Mouse (Mus musculus) induced T-regulatory cell, adult 2 months (primary cell): ENCODE measurements around the gene Lag3.

Experiments
- DNase-seq: peaks from one replicate; pipeline ENCODE4 v3.0.0-alpha.2; 2012; ENCODE audit warnings: low read depth

Gene Lag3

DNA sequence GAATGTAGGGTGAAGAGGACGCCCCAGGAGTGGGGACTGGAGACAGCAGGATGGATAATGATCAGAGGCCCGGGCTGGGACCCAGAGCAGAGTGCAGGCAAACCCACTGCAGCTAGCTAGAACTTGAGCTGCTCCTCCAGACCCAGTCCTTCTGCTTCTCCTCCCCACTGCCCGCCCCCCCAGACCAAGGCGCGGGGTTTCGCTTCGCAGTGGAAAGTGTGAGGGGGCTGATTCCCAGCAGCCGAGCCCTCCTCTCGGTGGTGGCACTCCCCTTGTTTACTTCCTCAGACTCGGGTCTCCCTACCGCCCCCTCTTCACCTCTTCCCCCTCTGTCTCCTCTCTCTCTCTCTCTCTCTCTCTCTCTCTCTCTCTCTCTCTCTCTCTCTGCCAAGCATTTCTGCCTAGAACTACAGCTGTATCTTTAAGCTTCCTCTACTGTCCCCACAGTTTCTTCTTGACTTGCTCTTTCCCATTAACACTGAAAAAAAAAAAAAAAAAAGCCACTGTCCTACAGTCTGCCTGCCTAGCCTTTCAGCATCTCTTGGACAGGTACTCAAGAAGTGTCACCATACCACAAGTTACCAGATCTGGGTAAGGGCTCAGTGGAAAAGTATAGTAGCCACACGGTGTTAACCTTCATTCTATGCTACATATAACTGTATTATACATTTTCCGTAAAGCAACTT lies at the start of gene Lag3:
Gene Lag3, minus strand, starts transcription at position 173 of the 686 bp plus-strand sequence.
- peak; percentile 73 for DNase-seq

DNA sequence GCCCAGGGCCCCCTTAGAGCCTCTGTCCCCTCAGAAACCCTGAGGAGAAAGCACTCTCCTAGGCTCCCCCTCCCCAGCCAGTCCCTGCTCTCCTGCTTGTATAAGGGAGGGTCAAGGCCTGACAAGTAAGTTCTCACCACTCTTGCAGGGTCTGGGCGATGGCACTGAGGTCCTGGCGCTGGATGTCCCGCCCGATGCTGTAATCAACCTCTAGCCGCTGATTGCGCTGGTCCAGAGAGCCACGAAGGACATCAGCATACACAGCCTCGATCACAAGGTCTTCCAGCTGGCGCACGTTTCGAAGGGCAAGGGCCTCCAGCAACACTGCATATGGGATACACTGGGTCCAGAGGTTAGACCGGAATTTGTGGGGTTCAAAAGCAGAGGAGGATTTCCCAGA lies 49.5 kb upstream of the Lag3 start:
- no peak for DNase-seq

DNA sequence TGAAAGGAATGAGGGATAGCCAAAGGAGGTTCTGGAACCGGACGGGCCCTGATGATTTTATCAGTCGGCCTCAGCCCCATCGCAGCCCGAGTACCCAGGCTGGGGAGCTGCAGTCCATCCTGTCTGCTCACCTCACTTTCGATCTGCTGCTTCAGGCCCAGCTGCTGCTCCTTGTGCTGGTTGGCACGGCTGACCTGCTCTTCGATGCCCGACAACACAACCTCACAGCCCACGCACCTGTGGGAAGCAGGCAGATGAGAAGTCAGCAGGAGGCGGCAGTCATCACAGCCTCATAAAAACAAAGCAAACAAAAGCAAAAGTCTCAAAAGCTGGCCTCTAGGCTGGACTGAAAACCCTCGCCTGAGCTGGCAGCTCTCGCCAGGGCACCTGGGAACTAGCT lies 48.5 kb upstream of the Lag3 start:
- DNase-seq, result no peak

DNA sequence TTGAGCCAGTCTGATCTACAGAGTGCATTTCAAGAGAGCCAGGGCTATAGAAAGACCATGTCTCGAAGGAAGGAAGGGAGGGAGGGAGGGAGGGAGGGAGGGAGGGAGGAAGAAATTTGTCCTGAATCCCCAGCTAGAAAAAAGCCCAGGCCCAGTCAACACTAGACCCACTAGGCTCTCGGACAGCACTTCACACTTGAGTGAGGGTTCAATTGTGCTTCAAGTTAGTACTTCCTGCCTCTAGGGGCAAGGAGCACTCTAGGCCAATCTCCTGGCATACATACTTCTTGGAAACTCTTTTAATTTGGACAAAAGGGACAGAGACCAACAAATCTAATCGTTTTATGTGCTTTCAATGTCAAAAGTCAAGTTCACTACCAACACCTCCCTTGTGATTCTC lies 46.6 kb upstream of the Lag3 start:
- DNase-seq, result no peak

DNA sequence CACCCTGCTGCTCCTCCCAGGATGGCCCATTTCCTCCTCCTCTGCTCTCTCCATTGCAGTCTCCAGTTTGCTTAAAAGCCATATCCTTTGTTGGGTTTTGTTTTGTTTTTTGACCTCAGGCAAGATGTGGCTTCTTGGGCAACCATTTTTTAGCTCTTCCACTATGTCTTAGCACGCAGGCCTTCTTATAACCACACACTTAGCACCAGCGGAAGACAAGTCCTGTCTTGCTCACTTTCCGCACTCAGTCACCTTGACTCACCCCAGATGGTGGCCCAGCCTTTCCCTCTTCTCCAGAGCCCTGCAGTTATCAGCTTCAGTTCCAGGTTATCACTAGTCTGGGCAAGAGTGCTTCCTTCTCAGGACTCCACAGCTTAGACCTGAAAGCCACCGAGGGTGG lies 43.7 kb upstream of the Lag3 start:
- DNase-seq, result no peak

DNA sequence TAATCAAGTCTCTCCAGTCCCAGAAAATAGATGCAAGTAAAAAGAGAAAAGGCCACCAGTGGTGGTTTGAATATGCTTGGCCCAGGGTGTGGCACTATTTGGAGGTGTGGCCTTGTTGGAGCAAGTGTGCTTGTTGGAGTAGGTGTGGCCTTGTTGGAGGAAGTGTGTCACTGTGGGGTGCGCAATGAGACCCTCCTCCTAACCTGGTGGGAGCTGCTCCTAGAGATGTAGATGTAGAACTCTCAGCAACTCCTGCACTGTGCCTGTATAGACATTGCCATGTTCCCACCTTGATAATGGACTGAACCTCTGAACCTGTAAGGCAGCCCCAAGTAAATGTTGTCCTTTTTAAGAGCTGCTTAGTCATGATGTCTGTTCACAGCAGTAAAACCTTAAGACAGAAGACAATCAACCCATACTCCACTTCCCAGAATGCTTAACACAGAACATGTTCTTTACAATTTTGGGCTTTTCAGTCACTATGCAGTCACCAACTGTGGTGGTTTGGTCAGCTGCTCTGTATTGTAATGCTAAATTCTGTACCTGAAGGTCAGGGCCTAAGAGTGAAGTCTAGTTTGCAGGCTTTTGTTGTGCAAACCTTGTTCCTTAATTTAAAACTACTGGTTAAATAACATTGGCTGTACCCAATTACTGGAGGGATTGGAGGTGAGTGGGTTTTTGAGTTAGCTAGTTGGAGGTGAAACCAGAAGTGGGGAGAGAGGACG lies 42.6 kb upstream of the Lag3 start:
- DNase-seq, result no peak

DNA sequence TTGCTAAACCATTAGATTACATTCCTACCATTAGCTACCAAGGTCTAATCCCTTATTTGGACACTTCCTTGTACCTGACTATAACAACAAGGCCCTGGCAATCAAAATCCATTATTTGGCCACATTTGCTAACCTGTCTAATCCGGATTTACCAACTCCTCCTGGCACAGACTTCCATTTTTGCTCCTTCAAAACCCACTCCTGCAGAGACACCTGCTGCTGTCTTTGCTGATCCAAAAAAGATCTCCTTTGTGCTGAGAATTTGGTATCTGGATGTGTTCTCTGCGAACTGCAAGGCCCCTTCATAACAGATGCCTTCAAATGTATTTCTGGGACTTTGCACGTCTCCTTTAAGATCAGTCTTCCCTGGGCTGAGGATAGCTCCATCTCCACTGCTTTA lies 32.0 kb upstream of the Lag3 start:
- no peak for DNase-seq

DNA sequence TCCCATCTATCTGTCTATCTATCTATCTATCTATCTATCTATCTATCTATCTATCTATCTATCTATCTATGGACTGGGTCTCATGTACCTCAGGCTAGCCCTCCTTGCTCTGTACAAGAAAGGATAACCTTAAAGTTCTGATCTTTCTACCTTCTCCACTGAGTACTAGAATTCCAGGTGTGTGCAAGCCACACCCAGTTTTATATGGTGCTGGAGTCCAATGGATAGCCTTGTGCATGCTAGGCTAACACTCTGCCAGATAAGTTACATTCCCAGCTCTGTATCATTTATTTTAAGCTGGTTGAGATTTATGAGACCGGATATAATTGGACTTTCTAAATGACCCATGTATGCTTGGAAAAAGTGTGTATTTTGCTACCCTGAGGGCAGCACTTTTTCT lies 30.2 kb upstream of the Lag3 start:
- DNase-seq, result no peak

DNA sequence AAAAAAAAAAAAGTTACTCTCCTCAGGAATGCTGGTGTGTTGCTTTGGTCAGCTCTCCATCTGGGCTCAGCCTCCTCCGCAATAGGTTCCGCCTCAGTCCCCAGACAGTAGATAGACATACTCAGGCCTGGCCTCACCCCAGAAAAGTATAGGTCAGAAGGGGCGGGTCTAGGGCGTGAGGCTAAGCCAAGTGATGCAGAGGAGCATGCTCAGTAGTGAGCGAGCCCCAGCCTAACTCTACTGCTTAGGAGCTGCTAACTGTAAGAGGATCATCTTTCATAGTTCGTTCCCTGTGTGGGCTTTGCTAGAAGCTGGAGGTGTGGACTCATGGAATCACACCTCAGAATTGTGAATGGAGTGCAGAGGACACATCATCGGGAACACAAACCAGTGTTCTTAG lies 27.0 kb upstream of the Lag3 start:
- no peak for DNase-seq

DNA sequence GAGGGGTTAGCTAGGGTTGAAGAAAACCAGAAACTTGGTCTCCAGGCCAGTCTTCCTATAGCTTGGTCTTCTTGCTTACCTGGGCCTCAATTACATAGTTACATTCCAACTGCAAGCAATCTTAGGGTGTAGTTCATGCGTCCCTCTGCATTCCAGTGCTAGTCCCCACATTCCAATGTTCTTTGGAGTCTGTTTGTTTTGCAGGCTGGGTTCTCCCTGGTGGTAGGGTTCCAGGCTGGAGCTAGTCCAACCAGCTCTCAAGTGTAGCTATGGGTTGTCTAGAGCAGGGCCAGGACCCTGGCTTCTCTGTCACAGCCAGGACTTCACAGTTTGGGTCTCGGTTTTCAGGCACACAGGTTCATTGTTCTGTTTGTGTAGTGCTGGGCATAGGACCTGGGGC lies 26.0 kb upstream of the Lag3 start:
- no peak for DNase-seq

DNA sequence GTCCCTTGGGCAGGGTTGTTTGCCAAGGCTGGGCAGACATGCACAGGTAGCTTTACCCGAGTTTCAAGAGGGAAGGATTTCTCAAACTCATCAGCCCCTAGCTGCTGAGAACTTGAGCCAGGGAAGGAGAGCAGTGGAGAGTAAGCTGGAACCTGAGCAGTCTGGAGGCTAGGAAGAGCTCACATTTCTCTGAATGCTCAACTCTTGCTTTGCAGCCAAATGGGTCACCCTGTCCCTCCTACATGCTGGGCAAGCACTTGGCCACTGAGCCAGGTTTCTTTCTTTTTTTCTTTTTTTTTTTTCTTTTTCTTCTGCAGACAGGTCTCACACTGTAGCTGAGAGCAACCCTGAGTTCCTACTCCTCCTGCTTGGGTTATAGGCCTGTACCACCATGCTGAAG lies 25.2 kb upstream of the Lag3 start:
- DNase-seq, result no peak

DNA sequence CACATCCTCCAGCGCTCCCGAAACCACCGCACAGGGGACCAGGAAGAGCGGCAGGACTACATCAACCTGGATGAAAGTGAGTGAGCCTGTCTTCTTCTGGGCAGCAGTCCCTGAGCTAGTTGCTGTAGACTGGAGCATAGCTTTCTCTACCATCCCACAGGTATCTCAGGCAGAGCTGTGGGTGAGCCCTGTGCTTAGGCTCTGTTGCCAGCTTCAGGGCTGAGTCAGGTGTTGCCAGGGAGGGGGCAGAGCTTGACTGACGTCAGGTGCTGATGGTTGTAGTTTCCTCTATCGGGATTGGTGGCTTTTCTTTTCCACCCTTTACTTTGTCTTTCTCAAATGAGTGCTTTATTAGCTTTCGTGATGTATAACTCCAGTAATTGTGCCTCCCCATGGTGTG lies 23.2 kb upstream of the Lag3 start:
- DNase-seq, result no peak

DNA sequence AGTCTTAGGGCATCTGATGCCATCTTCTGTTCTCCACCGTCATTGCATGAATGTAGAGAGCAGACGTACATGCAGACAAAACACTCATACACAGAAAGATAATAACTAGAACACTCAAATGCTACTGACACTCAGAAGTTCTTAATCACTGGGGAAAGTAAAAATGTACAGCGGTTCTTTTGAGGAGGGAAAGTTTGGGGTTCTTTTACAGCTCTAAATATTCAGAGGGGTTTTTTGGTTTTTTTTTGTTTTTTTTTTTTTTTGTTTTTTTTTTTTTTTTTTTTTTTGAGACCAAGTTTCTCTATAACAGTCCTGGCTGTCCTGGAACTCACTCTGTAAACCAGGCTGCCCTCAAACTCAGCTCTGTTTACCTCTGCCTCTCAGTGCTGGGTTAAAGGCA lies 21.6 kb upstream of the Lag3 start:
- DNase-seq, result peak; percentile 38

DNA sequence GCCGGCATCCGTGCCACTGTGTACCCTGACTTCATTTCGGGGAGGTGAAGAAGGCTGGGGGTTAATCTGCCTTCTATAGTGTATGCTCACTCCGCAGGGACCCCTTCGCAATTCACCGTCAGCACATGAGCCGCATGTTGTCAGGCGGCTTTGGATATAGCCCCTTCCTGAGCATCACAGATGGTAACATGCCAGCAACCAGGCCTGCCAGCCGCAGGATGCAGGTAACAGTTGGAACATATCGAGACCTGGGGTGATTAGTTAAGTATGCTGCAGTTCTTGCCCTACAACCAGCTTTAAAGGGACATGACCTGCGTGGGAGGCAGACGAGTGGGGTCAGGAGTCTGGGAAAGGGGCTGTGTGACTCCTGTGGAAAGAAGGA lies 20.8 kb upstream of the Lag3 start:
- no peak for DNase-seq

DNA sequence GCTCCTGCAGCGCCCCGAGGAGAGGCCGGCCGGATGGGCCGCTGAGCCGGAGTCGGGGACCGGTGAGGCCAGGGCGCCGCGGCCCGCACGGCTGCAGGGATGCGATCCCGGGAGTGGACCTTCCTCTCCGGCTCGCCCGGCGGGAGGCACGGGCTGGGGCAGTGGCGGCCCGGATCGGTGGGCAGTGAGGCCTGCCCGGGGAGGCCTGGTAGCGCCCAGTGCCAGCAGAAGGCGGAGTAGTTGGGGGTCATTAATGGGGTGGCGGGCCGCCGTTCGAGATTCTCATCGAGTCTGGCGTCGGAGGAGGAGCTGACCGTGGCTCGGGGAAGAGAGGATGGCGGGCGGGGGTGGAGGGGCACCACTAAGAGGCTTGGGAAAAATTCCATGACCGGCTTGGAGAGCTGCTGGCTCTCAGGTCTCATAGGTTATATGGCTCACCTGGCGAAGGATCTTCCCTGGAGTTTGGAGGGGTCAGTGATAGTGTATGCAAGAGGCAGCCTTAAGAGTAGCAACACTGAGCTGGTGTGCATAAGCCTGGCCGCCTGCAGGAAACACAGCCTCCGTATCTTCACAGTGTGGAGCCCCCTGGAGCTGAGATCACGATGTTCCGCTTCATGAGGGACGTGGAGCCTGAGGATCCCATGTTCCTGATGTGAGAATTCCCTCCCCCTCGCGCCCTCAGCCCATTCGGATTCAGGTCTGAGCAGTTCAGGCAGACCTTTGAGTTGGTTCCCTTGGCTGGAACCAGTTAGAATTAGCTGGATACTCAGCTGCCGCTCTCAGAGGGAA lies 20.2 kb upstream of the Lag3 start:
- peak; percentile 60 for DNase-seq

DNA sequence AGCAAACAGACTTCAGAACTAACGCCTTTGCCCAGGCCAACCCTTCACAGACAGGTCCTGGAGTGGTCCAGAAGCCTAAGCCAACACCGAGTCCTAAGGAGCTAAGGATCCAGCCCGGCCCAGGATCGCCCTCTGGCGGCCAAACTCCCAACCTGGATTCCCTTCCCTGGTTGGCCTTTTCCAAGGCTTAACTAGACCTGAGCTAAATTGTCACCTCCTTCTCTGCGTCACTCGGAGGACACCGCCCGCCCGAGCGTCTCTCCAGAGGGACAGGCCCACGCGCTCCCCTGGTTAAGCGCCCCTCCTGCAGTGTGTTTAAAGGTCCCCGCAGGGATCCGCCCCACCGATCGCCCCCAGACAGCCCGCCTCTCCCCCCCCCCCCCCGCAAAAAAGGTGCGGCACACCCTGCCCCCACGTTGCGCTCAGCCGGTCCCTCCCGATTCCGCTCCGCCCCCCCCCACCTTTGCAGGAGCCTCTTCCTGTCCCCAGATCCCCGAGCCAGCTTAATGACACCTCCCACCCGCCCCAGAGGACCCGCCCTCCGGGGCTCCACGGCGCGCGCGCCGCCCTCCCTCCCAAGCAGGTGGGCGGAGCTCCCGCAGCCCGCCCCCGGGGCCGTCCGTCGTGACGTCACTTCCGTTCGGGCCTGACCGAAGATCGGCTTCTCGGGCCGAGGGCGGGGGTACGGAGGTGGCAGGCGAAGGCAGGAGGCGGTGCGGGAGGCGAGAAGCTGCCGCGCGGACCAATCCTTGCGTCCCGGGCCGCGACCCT lies 19.4 kb upstream of the Lag3 start, which contains the start of gene Mlf2:
Gene Mlf2, plus strand, starts transcription at position 633 of the 771 bp plus-strand sequence.
- DNase-seq, result peak; percentile 99

DNA sequence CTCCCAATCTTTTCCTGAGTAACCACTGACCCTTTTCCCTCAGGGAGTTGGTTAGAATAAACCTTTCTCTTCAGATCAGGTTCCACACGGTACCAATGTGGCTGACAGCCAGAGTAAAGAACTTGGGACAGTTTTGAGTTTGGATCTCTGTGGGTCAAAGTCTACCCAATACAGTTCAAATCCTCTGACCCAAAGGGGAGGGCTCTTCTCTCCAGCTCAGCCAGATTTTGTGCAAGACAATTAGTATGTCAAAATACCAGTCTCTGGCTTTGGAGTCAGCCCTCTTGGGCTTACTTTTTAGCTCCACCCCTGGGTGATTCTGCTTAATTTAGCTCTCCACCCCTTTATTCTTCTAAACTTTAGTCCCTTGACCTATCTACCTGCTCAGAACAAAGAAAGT lies 18.7 kb upstream of the Lag3 start:
- DNase-seq, result no peak

DNA sequence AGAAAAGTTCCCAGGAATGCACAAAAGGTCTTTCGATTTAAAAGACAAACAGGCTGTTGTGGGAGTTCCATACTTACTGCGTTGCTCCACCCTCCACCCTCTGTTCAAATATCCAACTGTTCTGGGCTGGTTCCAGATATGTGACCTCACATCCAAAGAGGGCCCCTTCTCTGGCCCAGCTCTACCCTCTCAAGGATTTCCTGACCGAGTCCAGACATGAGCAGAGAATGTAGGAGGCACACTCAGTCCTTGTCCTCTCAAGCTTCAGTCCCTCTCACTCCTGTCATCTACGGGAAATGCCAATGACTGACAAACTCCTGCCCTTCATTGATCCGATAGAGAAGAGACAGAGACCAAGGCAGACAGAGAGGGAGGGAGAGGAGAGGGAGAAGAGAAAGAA lies 14.4 kb upstream of the Lag3 start:
- DNase-seq, result no peak

DNA sequence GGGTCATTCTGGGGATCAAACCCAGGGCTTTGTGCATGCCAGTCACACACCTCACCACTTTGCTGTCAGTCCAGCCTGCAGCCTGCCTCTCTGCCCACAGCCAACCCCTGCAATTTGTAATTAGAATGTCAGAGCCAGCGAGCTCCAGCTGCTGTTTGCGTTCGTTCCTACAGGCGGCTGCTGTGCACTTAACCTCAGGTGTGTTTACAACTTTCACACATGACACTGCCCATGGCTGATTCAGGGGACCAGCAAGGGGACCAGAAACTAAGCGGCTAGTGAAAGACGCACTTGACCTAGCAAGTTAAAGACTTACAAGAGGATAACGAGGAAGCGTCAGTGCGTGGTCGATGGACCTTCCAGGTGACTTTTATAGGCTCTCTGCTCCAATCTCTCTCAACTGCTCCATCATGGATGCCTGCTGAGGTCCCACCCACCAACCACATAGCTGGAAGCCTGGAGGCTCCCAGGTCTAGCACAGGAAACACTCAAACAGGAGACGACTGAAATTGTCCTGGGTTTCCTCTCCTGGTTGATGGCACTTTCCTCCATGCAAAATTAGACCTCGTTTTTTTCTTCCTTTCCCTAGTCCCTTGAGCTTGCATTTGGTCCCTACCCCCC lies 13.8 kb upstream of the Lag3 start:
- no peak for DNase-seq

DNA sequence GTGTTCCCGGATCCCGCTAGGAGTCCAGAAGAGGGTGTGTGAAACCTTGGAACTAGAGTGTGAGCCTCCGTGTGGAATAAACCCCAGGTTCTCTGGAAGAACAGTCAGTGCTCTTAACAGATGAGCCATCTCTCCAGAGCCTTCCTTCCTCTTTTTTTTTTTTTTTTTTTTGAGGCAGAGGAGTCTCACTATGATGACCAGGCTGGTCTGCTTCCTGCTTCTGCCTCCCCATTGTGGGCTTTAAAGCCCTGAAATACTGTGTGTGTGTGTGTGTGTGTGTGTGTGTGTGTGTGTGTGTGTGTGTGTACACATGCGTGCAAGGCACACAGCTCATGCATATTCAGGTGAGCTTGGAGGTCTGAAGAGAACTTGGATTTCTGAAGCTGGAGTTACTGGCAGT lies 10.0 kb upstream of the Lag3 start:
- DNase-seq, result no peak

DNA sequence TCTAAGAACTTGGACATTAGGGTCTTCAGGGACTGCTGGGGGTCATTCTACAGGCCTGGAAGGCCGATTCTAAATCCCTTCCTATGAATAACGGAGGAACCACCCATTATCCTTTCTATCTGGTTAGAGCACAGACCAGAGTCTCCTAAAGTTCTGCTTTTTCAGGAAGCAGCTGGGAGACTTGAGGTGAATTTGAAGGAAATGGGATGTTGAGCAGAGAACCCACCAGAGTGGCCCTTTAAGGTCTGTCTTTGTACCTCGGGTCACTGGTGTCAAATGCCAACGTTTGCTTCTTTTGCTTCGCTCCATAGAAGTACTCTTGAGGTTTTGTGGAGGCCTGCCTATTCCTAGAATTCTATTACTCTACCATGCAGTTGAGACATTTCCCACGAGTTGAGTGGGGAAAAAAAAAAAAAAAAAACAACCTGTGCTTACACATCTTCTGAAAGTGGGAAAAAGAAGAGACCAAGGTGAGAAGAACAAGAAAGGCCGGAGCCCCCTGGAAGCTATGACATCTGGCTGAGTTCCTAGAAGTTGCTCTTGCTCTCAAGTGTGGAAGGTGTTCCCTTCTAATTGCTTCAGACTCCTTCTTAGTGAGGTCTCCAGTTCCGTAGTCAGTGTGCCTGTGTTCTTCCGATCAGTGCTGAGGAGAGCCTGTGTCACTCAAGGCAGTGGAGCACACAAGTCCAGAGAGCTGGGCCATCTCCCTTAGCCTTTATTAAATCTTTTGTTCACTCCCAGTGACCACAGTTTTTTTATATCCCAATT lies 9.0 kb upstream of the Lag3 start:
- peak; percentile 28 for DNase-seq
